Mouse (Mus musculus): ENCODE results near the gene Ptpn1.

DNA sequence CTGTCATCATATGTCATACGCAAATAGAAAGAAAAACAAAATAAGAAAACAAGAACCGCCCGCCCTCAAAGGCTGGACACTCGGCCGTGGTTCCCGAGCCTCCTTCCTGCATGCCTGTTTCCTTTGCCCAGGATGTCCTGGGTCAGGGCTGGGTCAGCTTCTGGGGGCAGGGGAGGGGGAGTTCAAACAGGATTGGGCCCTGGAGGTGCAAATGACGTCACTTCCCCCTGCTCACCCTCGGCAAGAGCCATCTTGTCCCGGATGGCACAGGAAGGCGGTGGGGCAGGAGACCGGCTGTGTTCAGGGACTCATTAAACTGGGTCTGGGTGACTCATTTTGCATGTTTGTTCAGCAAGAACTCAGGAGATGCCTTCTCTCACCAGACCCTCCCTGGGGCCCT is 11.8 kb upstream of the Ptpn1 start:
- TF ChIP-seq CTCF (IDR thresholded peaks at IDR 0.05; ENCODE audit: low read depth, low read length) (no peak), GATA1 (IDR thresholded peaks at IDR 0.05; ENCODE audit: borderline replicate concordance, low read length) (no peak), POLR2AphosphoS5 (IDR thresholded peaks at IDR 0.05; ENCODE audit: insufficient replicate concordance, low read depth, low read length) (no peak), TAL1 (conservative IDR thresholded peaks at IDR 0.05; ENCODE audit: low read depth, low read length) (no peak)

Data from G1E (cell line).